In genomic region chr1:51795586-51796309, GRCm38 (mm10) we compare ENCODE assay signal across 12 mouse cellular contexts.
DNase-seq lines count a peak whose midpoint lies in the region; ATAC-seq and TF ChIP-seq lines count a peak whose summit lies in the region.
"Had no signal": no experiment of that assay in that cellular context is flagged by ENCODE, and none has a peak within 500 bp of the region (broad histone marks: within the 10 kb centered on the region; RNA-seq: fewer than 3 reads in every experiment).

No protein-coding gene starts in this region.

- peaks cover 72% of the 10 kb centered on the region for H3K36me3 ChIP-seq in lung, embryonic 14.5 days (ENCODE audit: insufficient read depth)
- H3K36me3 ChIP-seq in hindbrain, embryonic 16.5 days (ENCODE audit: control insufficient read depth, insufficient read depth, low read length): peaks cover 6% of the 10 kb centered on the region; the same call in 1 of the 2 replicates
- H3K36me3 ChIP-seq in neural tube, embryonic 14.5 days (ENCODE audit: control insufficient read depth, insufficient read depth, low read length): no peaks in the 10 kb centered on the region

- H3K27ac ChIP-seq in lung, embryonic 14.5 days (ENCODE audit: low read depth): no peak overlapping the region
- no peak overlapping the region for H3K27ac ChIP-seq in hindbrain, embryonic 16.5 days (ENCODE audit: low read depth, low read length)
- H3K27ac ChIP-seq in neural tube, embryonic 14.5 days (ENCODE audit: low read depth, low read length): no peak overlapping the region

- H3K9me3 ChIP-seq in lung, embryonic 14.5 days (ENCODE audit: low read depth, low read length): no peaks in the 10 kb centered on the region
- H3K9me3 ChIP-seq in hindbrain, embryonic 16.5 days (ENCODE audit: control insufficient read depth, low read length): no peaks in the 10 kb centered on the region
- no peaks in the 10 kb centered on the region for H3K9me3 ChIP-seq in neural tube, embryonic 14.5 days (ENCODE audit: control insufficient read depth, low read length)

- no peak overlapping the region for H3K4me3 ChIP-seq in lung, embryonic 14.5 days (ENCODE audit: low read depth, low read length)
- H3K4me3 ChIP-seq in hindbrain, embryonic 16.5 days (ENCODE audit: low read length): no peak overlapping the region
- H3K4me3 ChIP-seq in neural tube, embryonic 14.5 days (ENCODE audit: low read depth, low read length): no peak overlapping the region

- WGBS in lung, embryonic 14.5 days: 76% methylated on average over 9 of the region's 9 CpGs
- 62% methylated on average over 9 of the region's 9 CpGs for WGBS in hindbrain, embryonic 16.5 days
- WGBS in neural tube, embryonic 14.5 days: 59% methylated on average over 9 of the region's 9 CpGs

- no peaks in the 10 kb centered on the region for H3K27me3 ChIP-seq in lung, embryonic 14.5 days (ENCODE audit: insufficient read depth, low read length)
- H3K27me3 ChIP-seq in hindbrain, embryonic 16.5 days (replicated peaks; ENCODE audit: control insufficient read depth, insufficient read depth, low read length): no peaks in the 10 kb centered on the region
- H3K27me3 ChIP-seq in neural tube, embryonic 14.5 days (ENCODE audit: control insufficient read depth, insufficient read depth, low read length): no peaks in the 10 kb centered on the region
- H3K27me3 ChIP-seq: CH12.LX had no signal

- no peak overlapping the region for H3K4me2 ChIP-seq in lung, embryonic 14.5 days
- H3K4me2 ChIP-seq in hindbrain, embryonic 16.5 days (ENCODE audit: low read length): no peak overlapping the region
- no peak overlapping the region for H3K4me2 ChIP-seq in neural tube, embryonic 14.5 days (ENCODE audit: low read depth, low read length)
- H3K4me2 ChIP-seq: liver, embryonic 11.5 days had no signal

- DNase-seq in lung, embryonic 14.5 days: peak; percentile 43
- DNase-seq in lung, postnatal 4 days: no peak
- DNase-seq in embryo, embryonic 9.5 days (ENCODE audit: extremely low spot score): peak; percentile 31
- no peak for DNase-seq in adipocyte (ENCODE audit: low spot score)
- no peak for DNase-seq in cerebellum, adult 9-10 months
- DNase-seq: cerebellum, postnatal 36 days; heart, postnatal 36 days; thymus, adult 18-20 months had no signal

- TF ChIP-seq CTCF in lung, embryonic 14.5 days (IDR thresholded peaks at IDR 0.05; ENCODE audit: low read depth): no peak

- H3K9ac ChIP-seq in lung, embryonic 14.5 days: no peak overlapping the region
- H3K9ac ChIP-seq in hindbrain, embryonic 16.5 days (ENCODE audit: low read depth, low read length): no peak overlapping the region
- no peak overlapping the region for H3K9ac ChIP-seq in neural tube, embryonic 14.5 days (replicated peaks; ENCODE audit: low read depth, low read length)

- no peaks in the 10 kb centered on the region for H3K4me1 ChIP-seq in lung, embryonic 14.5 days (ENCODE audit: insufficient read depth)
- H3K4me1 ChIP-seq in hindbrain, embryonic 16.5 days (ENCODE audit: control insufficient read depth, insufficient read depth, low read depth, low read length): no peaks in the 10 kb centered on the region
- H3K4me1 ChIP-seq in neural tube, embryonic 14.5 days (ENCODE audit: control insufficient read depth, insufficient read depth, low read length): 0 out of 2 replicates have a peak, but pooled peaks cover 3% of the 10 kb centered on the region

- ATAC-seq in lung, embryonic 14.5 days (ENCODE audit: insufficient read depth): no peak; the same call in 1 of the 2 replicates
- ATAC-seq in hindbrain, embryonic 16.5 days: peak; percentile 32; the same call in 1 of the 2 replicates
- peak; percentile 10; the same call in 1 of the 2 replicates for ATAC-seq in neural tube, embryonic 14.5 days (ENCODE audit: low read depth)

Comparison
In these comparisons a context has a peak if more than half of its experiments do, and no peak if none do; other contexts are left out.
1. DNase-seq: peak in lung, embryonic 14.5 days (single experiment) and embryo, embryonic 9.5 days (single experiment); none in lung, postnatal 4 days (0 of 2), adipocyte (single experiment) and cerebellum, adult 9-10 months (single experiment).